Mouse (Mus musculus) olfactory bulb, adult 2 months (tissue): ENCODE data around the gene Adgrg5. TPM values are rescaled to one million over a fixed set of nuclear protein-coding genes. Genes with fewer than 3 reads are reported as not detected.

ENCODE experiments used
- H3K27ac ChIP-seq: fragments of 200-500 bp; 2 replicates; pipeline ENCODE4 v1.5.1; 2012; ENCODE audit warnings: low read depth, low read length; ENCODE audit not compliant: insufficient read depth
- H3K4me1 ChIP-seq: fragments of 200-500 bp; 2 replicates; pipeline ENCODE4 v1.6.1; 2012; ENCODE audit warnings: low read length; ENCODE audit not compliant: control insufficient read depth, insufficient read depth
- H3K4me3 ChIP-seq: fragments of 200-500 bp; 2 replicates; pipeline ENCODE4 v1.5.1; 2012; ENCODE audit warnings: mild to moderate bottlenecking, low read depth, low read length, moderate library complexity; ENCODE audit not compliant: insufficient read depth
- CTCF ChIP-seq: fragments of 200-500 bp; IDR thresholded peaks from 2 replicates; pipeline ENCODE4 v1.5.1; 2012; ENCODE audit warnings: low read depth, mild to moderate bottlenecking, low read length, moderate library complexity; ENCODE audit not compliant: insufficient read depth
- POLR2A ChIP-seq: fragments of 200-500 bp; IDR thresholded peaks from 2 replicates; pipeline ENCODE4 v1.6.1; 2012; ENCODE audit warnings: mild to moderate bottlenecking, low read depth, low read length, moderate library complexity; ENCODE audit not compliant: insufficient read depth
- WGBS: fragments of 180-500 bp; shearing (Covaris S2); methylation state at CpG from one replicate; pipeline ENCODE4 v1.1.7; 2018; 5-methylcytosine and 5-hydroxymethylcytosine counted together
- polyA plus RNA-seq: library from polyadenylated mRNA; stranded (reverse); fragments of >200 nt; gene quantifications from 2 replicates; pipeline ENCODE4 v1.2.4, GENCODE M21; 2012; ENCODE audit warnings: low replicate concordance; ENCODE audit not compliant: missing spikeins, insufficient read depth, insufficient read length

The Adgrg5 gene
- polyA plus RNA-seq, 1 experiment: not detected

DNA sequence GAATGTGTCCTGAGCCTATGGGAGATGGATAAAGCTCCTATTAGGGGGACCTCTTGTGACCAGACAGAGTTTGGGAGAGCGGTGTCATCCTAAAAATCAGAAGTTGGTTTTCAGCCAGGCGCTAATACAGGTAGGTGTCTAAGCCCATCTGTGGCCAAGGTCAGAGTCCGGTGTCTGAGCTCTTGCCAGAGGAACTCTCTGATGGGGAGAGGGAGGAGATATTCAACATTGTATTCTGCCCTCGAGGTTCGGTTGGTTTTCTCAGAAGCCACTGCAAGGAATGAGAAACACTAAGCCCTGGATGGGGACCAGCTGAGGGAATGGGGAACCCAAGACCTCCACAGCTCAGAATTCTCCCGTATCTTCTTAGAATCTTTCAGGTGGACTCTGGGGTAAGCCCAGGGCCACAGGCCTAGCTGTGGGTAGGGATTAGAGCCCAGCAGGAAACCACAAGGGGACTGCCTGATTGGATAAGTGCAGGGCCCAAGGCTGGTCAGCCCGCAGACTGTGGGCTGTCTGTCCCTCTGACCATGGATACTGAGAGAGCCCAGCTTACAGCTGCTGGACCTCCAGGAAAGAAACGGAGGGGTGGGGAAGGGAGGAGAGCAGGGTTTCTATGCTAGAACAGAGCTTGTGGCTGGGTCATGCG lies 7.1 kb upstream of the Adgrg5 start:
- no peak for TF ChIP-seq POLR2A
- TF ChIP-seq CTCF: no peak
- WGBS: 71% methylated on average over 9 of the region's 9 CpGs
- Histone ChIP-seq H3K27ac (no peak overlapping the region), H3K4me1 (peaks cover 23% of the 10 kb centered on the region), H3K4me3 (no peak overlapping the region)

DNA sequence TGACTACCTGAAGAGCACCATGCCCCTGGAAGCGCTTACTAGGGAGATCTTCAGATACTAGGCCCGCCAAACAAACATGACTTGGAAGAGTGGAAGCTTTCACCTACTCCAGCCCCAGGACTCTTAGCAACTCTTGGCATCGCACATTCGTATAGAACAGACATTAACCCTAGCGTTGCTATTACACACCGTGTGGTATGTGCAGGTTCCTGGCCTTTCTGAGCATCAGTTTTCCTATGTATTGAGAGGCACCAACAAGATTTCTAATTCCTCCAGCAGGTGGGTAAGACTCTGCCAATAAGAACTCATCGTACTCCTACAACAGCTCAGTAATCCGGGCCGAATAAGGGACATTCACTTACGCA lies 6.6 kb upstream of the Adgrg5 start:
- H3K27ac ChIP-seq: no peak overlapping the region
- TF ChIP-seq POLR2A (no peak), CTCF (no peak)
- peak overlapping the region; percentile 43 for H3K4me3 ChIP-seq
- peaks cover 23% of the 10 kb centered on the region for H3K4me1 ChIP-seq
- WGBS: 39% methylated on average over 10 of the region's 10 CpGs

DNA sequence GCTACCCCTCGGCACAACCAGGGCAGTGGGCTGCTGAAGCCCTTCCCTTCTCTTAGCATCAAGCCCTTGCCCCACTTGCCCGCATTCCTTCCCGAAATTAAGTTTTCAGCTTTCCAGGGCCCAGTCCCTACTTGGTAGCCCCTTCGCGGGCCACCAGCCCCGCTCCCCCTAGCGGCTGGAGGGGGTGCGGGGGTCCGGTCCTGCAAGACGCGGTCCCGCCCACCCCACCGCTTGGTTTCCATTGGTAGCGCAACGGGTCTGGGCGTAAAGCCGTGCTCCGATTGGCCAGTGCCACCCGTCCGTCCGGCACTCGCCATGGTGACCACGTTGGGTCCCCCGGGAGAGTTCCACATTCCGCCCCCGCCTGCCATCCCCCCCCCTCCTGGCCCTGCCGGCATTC lies 6.1 kb upstream of the Adgrg5 start:
- Histone ChIP-seq H3K4me3 (peak overlapping the region; percentile 43), H3K27ac (no peak overlapping the region), H3K4me1 (peaks cover 23% of the 10 kb centered on the region)
- peak; percentile 64; the same call in 1 of the 2 replicates for TF ChIP-seq CTCF
- TF ChIP-seq POLR2A: no peak
- 2% methylated on average over 27 of the region's 27 CpGs for WGBS

GRCm38 (mm10) chr8:94917851-94918495 lies 5.5 kb upstream of the Adgrg5 start, which contains the start of gene Ccdc102a:
Ccdc102a (minus strand) TSS chr8:94918098.
- H3K4me3 ChIP-seq: peak within 1 kb of the TSS; percentile 43
- WGBS: 7% methylated on average over 49 of the region's 51 CpGs
- H3K4me1 ChIP-seq: peaks cover 28% of the 10 kb centered on the region
- no peak within 1 kb of the TSS for H3K27ac ChIP-seq
- TF ChIP-seq POLR2A (no peak), CTCF (no peak)

- no peak overlapping the region for H3K27ac ChIP-seq
- no peak for TF ChIP-seq POLR2A
- no peak for TF ChIP-seq CTCF
- H3K4me1 ChIP-seq: peaks cover 20% of the 10 kb centered on the region
- H3K4me3 ChIP-seq: no peak overlapping the region
These were observed 4.2 kb upstream of the Adgrg5 start for GRCm38 (mm10) chr8:94919256-94919655.

GRCm38 (mm10) chr8:94922176-94922575 lies 1.3 kb upstream of the Adgrg5 start:
- TF ChIP-seq POLR2A: no peak
- TF ChIP-seq CTCF: no peak
- H3K4me3 ChIP-seq: no peak overlapping the region
- 82% methylated on average over 6 of the region's 6 CpGs for WGBS
- no peak overlapping the region for H3K27ac ChIP-seq
- peaks cover 15% of the 10 kb centered on the region for H3K4me1 ChIP-seq

- Histone ChIP-seq H3K4me3 (no peak overlapping the region), H3K27ac (no peak overlapping the region), H3K4me1 (peaks cover 11% of the 10 kb centered on the region)
- WGBS: 58% methylated on average over 8 of the region's 8 CpGs
- TF ChIP-seq CTCF (no peak), POLR2A (no peak)
These were observed 892 bp upstream of the Adgrg5 start for GRCm38 (mm10) chr8:94922602-94923001.

DNA sequence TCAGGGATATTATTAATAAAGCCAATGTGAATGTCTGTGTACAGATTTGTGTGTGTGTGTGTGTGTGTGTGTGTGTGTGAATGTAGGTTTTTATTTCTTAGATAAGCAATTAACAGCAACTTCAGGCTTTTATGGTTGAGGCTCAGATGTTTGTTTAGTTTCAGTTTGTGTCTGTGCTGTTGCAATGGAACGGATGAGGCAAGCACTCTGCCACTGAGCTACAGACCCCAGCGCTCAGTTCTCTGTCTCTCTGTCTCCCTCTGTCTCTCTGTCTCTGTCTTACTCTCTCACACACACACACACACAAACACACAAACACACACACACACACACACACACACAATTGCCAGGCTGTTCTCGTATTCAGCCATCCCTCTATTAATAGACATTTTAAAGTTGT lies 4.7 kb downstream of the Adgrg5 start:
- no peak overlapping the region for H3K27ac ChIP-seq
- H3K4me1 ChIP-seq: no peaks in the 10 kb centered on the region
- WGBS: 89% methylated on average over 3 of the region's 3 CpGs
- no peak overlapping the region for H3K4me3 ChIP-seq
- no peak for TF ChIP-seq POLR2A
- TF ChIP-seq CTCF: no peak

DNA sequence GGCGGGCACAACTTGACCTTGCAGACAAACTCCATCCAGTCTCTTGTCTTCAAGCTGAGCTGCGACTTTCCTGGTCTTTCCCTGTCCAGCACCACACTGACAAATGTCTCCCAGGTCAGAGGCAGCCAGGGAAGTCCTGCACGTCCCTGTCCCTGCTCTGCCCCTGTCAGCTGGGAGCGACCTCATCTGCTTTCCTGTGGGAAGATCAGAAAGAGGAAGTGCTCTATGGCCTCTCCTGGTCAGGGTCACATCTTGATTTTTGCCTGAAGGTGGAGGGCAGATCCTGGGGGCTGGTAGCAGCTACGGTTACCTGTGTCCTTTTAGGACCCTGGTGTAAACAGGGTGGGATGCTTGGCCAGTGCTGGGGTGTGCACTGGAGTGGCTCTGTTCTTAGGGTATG lies 10.4 kb downstream of the Adgrg5 start:
- Histone ChIP-seq H3K4me3 (no peak overlapping the region), H3K27ac (no peak overlapping the region), H3K4me1 (no peaks in the 10 kb centered on the region)
- WGBS: 81% methylated on average over 5 of the region's 5 CpGs
- TF ChIP-seq CTCF (no peak), POLR2A (no peak)

GRCm38 (mm10) chr8:94935172-94935571 lies 11.7 kb downstream of the Adgrg5 start:
- 71% methylated on average over 3 of the region's 3 CpGs for WGBS
- TF ChIP-seq POLR2A: no peak
- TF ChIP-seq CTCF: no peak
- no peak overlapping the region for H3K4me3 ChIP-seq
- H3K27ac ChIP-seq: no peak overlapping the region
- no peaks in the 10 kb centered on the region for H3K4me1 ChIP-seq

DNA sequence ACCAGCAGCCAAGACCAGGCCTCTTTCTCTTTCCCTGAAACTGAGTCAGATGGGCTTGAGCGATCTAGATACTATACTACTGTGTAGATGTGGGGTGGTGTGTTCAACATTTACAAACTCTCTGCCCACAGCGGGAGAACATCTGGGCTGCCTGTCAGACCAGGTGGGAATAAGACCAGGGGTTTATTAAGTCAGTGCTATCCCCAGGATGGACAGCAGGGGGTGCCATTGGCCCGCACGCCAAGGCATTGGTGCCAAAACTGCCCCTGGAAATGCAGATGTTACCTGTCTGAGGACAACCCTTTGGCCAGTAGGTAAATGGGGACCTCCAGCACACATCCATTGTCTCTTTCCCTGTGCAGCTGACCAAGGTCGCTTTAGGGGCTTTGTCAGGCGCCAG lies 19.1 kb downstream of the Adgrg5 start:
- Histone ChIP-seq H3K4me3 (no peak overlapping the region), H3K27ac (no peak overlapping the region), H3K4me1 (peaks cover 4% of the 10 kb centered on the region; the same call in 1 of the 2 replicates)
- 16% methylated on average over 6 of the region's 6 CpGs for WGBS
- no peak for TF ChIP-seq POLR2A
- peak; percentile 91 for TF ChIP-seq CTCF
